Mouse (Mus musculus) midbrain, embryonic 10.5 days (tissue): Measurements from ENCODE around the gene Cdh13. TPM values are rescaled to one million over a fixed set of nuclear protein-coding genes. Genes with fewer than 3 reads are reported as not detected.

Experiments
- DNase-seq: peaks from one replicate; pipeline ENCODE4 v3.0.0-alpha.2; 2017; ENCODE audit warnings: low spot score
- H3K27ac ChIP-seq: fragments of 300-500 bp; sonication (generic); replicated peaks from 2 replicates; pipeline ENCODE4 v1.5.1; 2016; ENCODE audit warnings: mild to moderate bottlenecking
- H3K27me3 ChIP-seq: fragments of 300-500 bp; sonication (generic); 2 replicates; pipeline ENCODE4 v1.6.1; 2016; ENCODE audit warnings: low read depth, mild to moderate bottlenecking; ENCODE audit not compliant: poor library complexity, severe bottlenecking
- H3K36me3 ChIP-seq: fragments of 300-500 bp; sonication (generic); 2 replicates; pipeline ENCODE4 v1.6.1; 2016; ENCODE audit warnings: mild to moderate bottlenecking, moderate library complexity
- H3K4me1 ChIP-seq: fragments of 300-500 bp; sonication (generic); 2 replicates; pipeline ENCODE4 v1.6.1; 2016
- H3K4me3 ChIP-seq: fragments of 300-500 bp; sonication (generic); 2 replicates; pipeline ENCODE4 v1.5.1; 2016; ENCODE audit warnings: mild to moderate bottlenecking, moderate library complexity
- H3K9me3 ChIP-seq: fragments of 300-500 bp; sonication (generic); replicated peaks from 2 replicates; pipeline ENCODE4 v1.6.1; 2016; ENCODE audit warnings: mild to moderate bottlenecking
- WGBS: fragments of 180-500 bp; shearing (Covaris S2); methylation state at CpG from one replicate; pipeline ENCODE4 v1.1.7; 2016; 5-methylcytosine and 5-hydroxymethylcytosine counted together
- polyA plus RNA-seq: library from polyadenylated mRNA; unstranded; fragments of >200 nt; fragmentation: Nextera tagmentation; extraction: Ambion mirVana; gene quantifications from 2 replicates; pipeline ENCODE4 v1.2.1, GENCODE M21; 2016

The Cdh13 gene
- 2.5 and 6.0 TPM in 2 replicates for polyA plus RNA-seq

- DNase-seq, result no peak
- no peaks in the 10 kb centered on the region for H3K9me3 ChIP-seq
- peaks cover 67% of the 10 kb centered on the region for H3K27me3 ChIP-seq
- no peaks in the 10 kb centered on the region for H3K36me3 ChIP-seq
- peak within 1 kb of the TSS; percentile 86 for H3K27ac ChIP-seq
- H3K4me3 ChIP-seq, result peak within 1 kb of the TSS; percentile 65
- WGBS, result under 1% methylated on average over 33 of the region's 33 CpGs
- peaks cover 31% of the 10 kb centered on the region for H3K4me1 ChIP-seq
These were observed at the start of gene Cdh13 for GRCm38 (mm10) chr8:118283600-118284111. TSS of gene Cdh13 (plus strand) at chr8:118283733.

GRCm38 (mm10) chr8:118235626-118236025, 47.9 kb upstream of the Cdh13 start:
- no peak overlapping the region for H3K4me3 ChIP-seq
- no peaks in the 10 kb centered on the region for H3K36me3 ChIP-seq
- no peaks in the 10 kb centered on the region for H3K27me3 ChIP-seq
- 91% methylated on average over 7 of the region's 7 CpGs for WGBS
- no peak overlapping the region for H3K27ac ChIP-seq
- H3K4me1 ChIP-seq, result no peaks in the 10 kb centered on the region
- no peak for DNase-seq
- H3K9me3 ChIP-seq, result no peaks in the 10 kb centered on the region

GRCm38 (mm10) chr8:118237150-118237620, 46.3 kb upstream of the Cdh13 start:
- no peaks in the 10 kb centered on the region for H3K36me3 ChIP-seq
- no peak overlapping the region for H3K27ac ChIP-seq
- no peak for DNase-seq
- no peaks in the 10 kb centered on the region for H3K9me3 ChIP-seq
- H3K4me3 ChIP-seq, result no peak overlapping the region
- no peaks in the 10 kb centered on the region for H3K27me3 ChIP-seq
- H3K4me1 ChIP-seq, result no peaks in the 10 kb centered on the region
- WGBS, result 76% methylated on average over 11 of the region's 11 CpGs

- H3K27ac ChIP-seq, result no peak overlapping the region
- no peaks in the 10 kb centered on the region for H3K4me1 ChIP-seq
- H3K27me3 ChIP-seq, result no peaks in the 10 kb centered on the region
- no peak for DNase-seq
- H3K9me3 ChIP-seq, result no peaks in the 10 kb centered on the region
- WGBS, result 89% methylated on average over 5 of the region's 5 CpGs
- H3K4me3 ChIP-seq, result no peak overlapping the region
- no peaks in the 10 kb centered on the region for H3K36me3 ChIP-seq
These were observed 45.4 kb upstream of the Cdh13 start for GRCm38 (mm10) chr8:118238156-118238555.

GRCm38 (mm10) chr8:118239186-118239585, 44.3 kb upstream of the Cdh13 start:
- WGBS, result 61% methylated on average over 1 of the region's 1 CpGs
- Histone ChIP-seq H3K27ac (no peak overlapping the region), H3K4me3 (no peak overlapping the region), H3K27me3 (no peaks in the 10 kb centered on the region), H3K36me3 (no peaks in the 10 kb centered on the region), H3K9me3 (no peaks in the 10 kb centered on the region), H3K4me1 (no peaks in the 10 kb centered on the region)
- no peak for DNase-seq

GRCm38 (mm10) chr8:118249319-118249718, 34.2 kb upstream of the Cdh13 start:
- Histone ChIP-seq H3K27ac (no peak overlapping the region), H3K27me3 (no peaks in the 10 kb centered on the region)
- WGBS, result 95% methylated on average over 5 of the region's 5 CpGs

GRCm38 (mm10) chr8:118249923-118250322, 33.6 kb upstream of the Cdh13 start:
- no peaks in the 10 kb centered on the region for H3K27me3 ChIP-seq
- H3K27ac ChIP-seq, result no peak overlapping the region
- 93% methylated on average over 7 of the region's 7 CpGs for WGBS
- no peaks in the 10 kb centered on the region for H3K36me3 ChIP-seq
- no peak overlapping the region for H3K4me3 ChIP-seq
- H3K4me1 ChIP-seq, result no peaks in the 10 kb centered on the region
- no peaks in the 10 kb centered on the region for H3K9me3 ChIP-seq
- no peak for DNase-seq

More at GRCm38 (mm10) chr8:118249319-118249718, 34.2 kb upstream of the Cdh13 start:
- no peak overlapping the region for H3K4me3 ChIP-seq
- no peaks in the 10 kb centered on the region for H3K9me3 ChIP-seq
- no peak for DNase-seq
- no peaks in the 10 kb centered on the region for H3K4me1 ChIP-seq
- H3K36me3 ChIP-seq, result no peaks in the 10 kb centered on the region

- H3K4me1 ChIP-seq, result no peaks in the 10 kb centered on the region
- DNase-seq, result no peak
- no peaks in the 10 kb centered on the region for H3K27me3 ChIP-seq
- no peaks in the 10 kb centered on the region for H3K36me3 ChIP-seq
- WGBS, result 79% methylated on average over 4 of the region's 4 CpGs
- H3K4me3 ChIP-seq, result no peak overlapping the region
- H3K9me3 ChIP-seq, result no peaks in the 10 kb centered on the region
- no peak overlapping the region for H3K27ac ChIP-seq
These were observed 20.4 kb upstream of the Cdh13 start for GRCm38 (mm10) chr8:118263117-118263516.

- Histone ChIP-seq H3K36me3 (no peaks in the 10 kb centered on the region), H3K9me3 (no peaks in the 10 kb centered on the region), H3K4me1 (peaks cover 14% of the 10 kb centered on the region), H3K27ac (no peak overlapping the region), H3K27me3 (peaks cover 5% of the 10 kb centered on the region; the same call in 1 of the 2 replicates), H3K4me3 (no peak overlapping the region)
- 74% methylated on average over 7 of the region's 7 CpGs for WGBS
- DNase-seq, result no peak
These were observed 12.7 kb upstream of the Cdh13 start for GRCm38 (mm10) chr8:118270751-118271402.

GRCm38 (mm10) chr8:118272493-118272892, 11.0 kb upstream of the Cdh13 start:
- Histone ChIP-seq H3K4me3 (no peak overlapping the region), H3K9me3 (no peaks in the 10 kb centered on the region), H3K27ac (no peak overlapping the region), H3K36me3 (no peaks in the 10 kb centered on the region), H3K27me3 (peaks cover 5% of the 10 kb centered on the region; the same call in 1 of the 2 replicates), H3K4me1 (peaks cover 14% of the 10 kb centered on the region)
- WGBS, result 76% methylated on average over 1 of the region's 1 CpGs
- DNase-seq, result no peak

- 82% methylated on average over 9 of the region's 9 CpGs for WGBS
- H3K4me1 ChIP-seq, result peaks cover 14% of the 10 kb centered on the region
- no peak overlapping the region for H3K27ac ChIP-seq
- H3K27me3 ChIP-seq, result peaks cover 5% of the 10 kb centered on the region; the same call in 1 of the 2 replicates
- no peaks in the 10 kb centered on the region for H3K36me3 ChIP-seq
- no peak overlapping the region for H3K4me3 ChIP-seq
- no peak for DNase-seq
- no peaks in the 10 kb centered on the region for H3K9me3 ChIP-seq
These were observed 9.3 kb upstream of the Cdh13 start for GRCm38 (mm10) chr8:118274243-118274642.

GRCm38 (mm10) chr8:118274688-118275087, 8.8 kb upstream of the Cdh13 start:
- 19% methylated on average over 4 of the region's 4 CpGs for WGBS
- Histone ChIP-seq H3K4me3 (no peak overlapping the region), H3K4me1 (peaks cover 14% of the 10 kb centered on the region), H3K9me3 (no peaks in the 10 kb centered on the region), H3K27me3 (peaks cover 5% of the 10 kb centered on the region; the same call in 1 of the 2 replicates), H3K36me3 (no peaks in the 10 kb centered on the region), H3K27ac (no peak overlapping the region)
- DNase-seq, result peak; percentile 74
